Mouse (Mus musculus) liver, adult (tissue): ENCODE data around the gene Mast4.

Experiments
- GATA4 ChIP-seq: IDR thresholded peaks from 2 replicates; pipeline ENCODE4 v1.6.1; 2014; ENCODE audit warnings: mild to moderate bottlenecking, low read length; ENCODE audit not compliant: insufficient replicate concordance

The Mast4 gene

GRCm38 (mm10) chr13:103017661-103018060 is 316.6 kb downstream of the Mast4 start:
- no peak for TF ChIP-seq GATA4

GRCm38 (mm10) chr13:103015131-103015750 is 319.1 kb downstream of the Mast4 start:
- no peak for TF ChIP-seq GATA4

- no peak for TF ChIP-seq GATA4
Measured at GRCm38 (mm10) chr13:103014631-103015030, 319.7 kb downstream of the Mast4 start.

- TF ChIP-seq GATA4 = no peak
Measured at GRCm38 (mm10) chr13:103014222-103014621, 320.1 kb downstream of the Mast4 start.

GRCm38 (mm10) chr13:103005227-103005626 is 329.1 kb downstream of the Mast4 start:
- no peak for TF ChIP-seq GATA4

- no peak for TF ChIP-seq GATA4
Measured at GRCm38 (mm10) chr13:103001831-103002230, 332.5 kb downstream of the Mast4 start.

- no peak for TF ChIP-seq GATA4
Measured at GRCm38 (mm10) chr13:103000891-103001290, 333.4 kb downstream of the Mast4 start.

- TF ChIP-seq GATA4 = no peak
Measured at GRCm38 (mm10) chr13:102994098-102994497, 340.2 kb downstream of the Mast4 start.

- TF ChIP-seq GATA4 = no peak
Measured at GRCm38 (mm10) chr13:102992680-102993423, 341.4 kb downstream of the Mast4 start.

- TF ChIP-seq GATA4 = no peak
Measured at GRCm38 (mm10) chr13:102991928-102992327, 342.4 kb downstream of the Mast4 start.

- no peak for TF ChIP-seq GATA4
Measured at GRCm38 (mm10) chr13:102991196-102991595, 343.1 kb downstream of the Mast4 start.

- no peak for TF ChIP-seq GATA4
Measured at GRCm38 (mm10) chr13:102990085-102990484, 344.2 kb downstream of the Mast4 start.

GRCm38 (mm10) chr13:102989616-102990015 is 344.7 kb downstream of the Mast4 start:
- TF ChIP-seq GATA4 = no peak

- TF ChIP-seq GATA4 = no peak
Measured at GRCm38 (mm10) chr13:102988976-102989375, 345.3 kb downstream of the Mast4 start.

- TF ChIP-seq GATA4 = no peak
Measured at GRCm38 (mm10) chr13:102988251-102988895, 345.9 kb downstream of the Mast4 start.

GRCm38 (mm10) chr13:102984550-102984949 is 349.7 kb downstream of the Mast4 start:
- TF ChIP-seq GATA4 = no peak
